Mouse (Mus musculus) kidney, embryonic 16.5 days (tissue): ENCODE measurements around the gene Gnpat. TPM values are rescaled to one million over a fixed set of nuclear protein-coding genes. Genes with fewer than 3 reads are reported as not detected.
A peak's percentile ranks its signal among the peaks of the same experiment; 100 is the strongest.

Experiments
- ATAC-seq: fragments of 200-750 bp; cut with Nextera tagmentation; 2 replicates; pipeline ENCODE4 v1.8.0; 2017; ENCODE audit warnings: moderate TSS enrichment; ENCODE audit not compliant: low FRiP score, low TSS enrichment
- H3K27ac ChIP-seq: fragments of 300-500 bp; sonication (generic); 2 replicates; pipeline ENCODE4 v1.5.1; 2014; ENCODE audit warnings: low read length
- H3K27me3 ChIP-seq: fragments of 300-500 bp; sonication (generic); 2 replicates; pipeline ENCODE4 v1.6.1; 2014; ENCODE audit warnings: low read length, control low read depth, mixed read lengths; ENCODE audit not compliant: insufficient read depth
- H3K36me3 ChIP-seq: fragments of 300-500 bp; sonication (generic); 2 replicates; pipeline ENCODE4 v1.6.1; 2014; ENCODE audit warnings: low read length, control low read depth, mixed read lengths; ENCODE audit not compliant: insufficient read depth
- H3K4me1 ChIP-seq: fragments of 300-500 bp; sonication (generic); 2 replicates; pipeline ENCODE4 v1.6.1; 2014; ENCODE audit warnings: low read length, control low read depth, mixed read lengths; ENCODE audit not compliant: insufficient read depth
- H3K4me2 ChIP-seq: fragments of 300-500 bp; sonication (generic); replicated peaks from 2 replicates; pipeline ENCODE4 v1.6.1; 2014; ENCODE audit warnings: low read depth, low read length
- H3K4me3 ChIP-seq: fragments of 300-500 bp; sonication (generic); 2 replicates; pipeline ENCODE4 v1.5.1; 2014; ENCODE audit warnings: mild to moderate bottlenecking, low read length
- H3K9ac ChIP-seq: fragments of 300-500 bp; sonication (generic); replicated peaks from 2 replicates; pipeline ENCODE4 v1.6.1; 2014; ENCODE audit warnings: low read length
- H3K9me3 ChIP-seq: fragments of 300-500 bp; sonication (generic); 2 replicates; pipeline ENCODE4 v1.6.1; 2016; ENCODE audit warnings: low read length, control low read depth
- WGBS: fragments of 180-500 bp; shearing (Covaris S2); extraction: QIAGEN DNeasy Blood & Tissue Kit; methylation state at CpG from one replicate; pipeline ENCODE4 v1.1.7; 2014; 5-methylcytosine and 5-hydroxymethylcytosine counted together
- polyA plus RNA-seq: library from polyadenylated mRNA; unstranded; fragments of >200 nt; fragmentation: Nextera tagmentation; extraction: Ambion mirVana; gene quantifications from 2 replicates; pipeline ENCODE4 v1.2.1, GENCODE M21; 2015

The Gnpat gene
- polyA plus RNA-seq = 120 and 122 TPM in 2 replicates

GRCm38 (mm10) chr8:124862321-124863162 is at the start of gene Gnpat, which contains the start of gene 2810004N23Rik:
TSS of gene Gnpat (plus strand) at chr8:124863033.
TSS of gene 2810004N23Rik (minus strand) at chr8:124863120.
- Histone ChIP-seq H3K9ac (peak within 1 kb of the TSS; percentile 98), H3K27me3 (no peaks in the 10 kb centered on the region), H3K36me3 (peaks cover 29% of the 10 kb centered on the region), H3K4me3 (peak within 1 kb of the TSS; percentile 89), H3K9me3 (peaks cover 3% of the 10 kb centered on the region), H3K27ac (peak within 1 kb of the TSS; percentile 95), H3K4me2 (peak within 1 kb of the TSS; percentile 82), H3K4me1 (peaks cover 6% of the 10 kb centered on the region)
- ATAC-seq = peak; percentile 98
- 2% methylated on average over 49 of the region's 55 CpGs for WGBS

GRCm38 (mm10) chr8:124813326-124813725 is 49.5 kb upstream of the Gnpat start:
- H3K27ac ChIP-seq = no peak overlapping the region
- no peaks in the 10 kb centered on the region for H3K4me1 ChIP-seq
- no peak overlapping the region for H3K9ac ChIP-seq
- H3K9me3 ChIP-seq = peaks cover 8% of the 10 kb centered on the region; the same call in 1 of the 2 replicates
- no peaks in the 10 kb centered on the region for H3K27me3 ChIP-seq
- no peak for ATAC-seq
- WGBS = 86% methylated on average over 4 of the region's 4 CpGs
- H3K36me3 ChIP-seq = no peaks in the 10 kb centered on the region
- H3K4me3 ChIP-seq = no peak overlapping the region
- no peak overlapping the region for H3K4me2 ChIP-seq

GRCm38 (mm10) chr8:124815870-124816269 is 47.0 kb upstream of the Gnpat start:
- no peak for ATAC-seq
- Histone ChIP-seq H3K4me1 (peaks cover 6% of the 10 kb centered on the region; the same call in 1 of the 2 replicates), H3K36me3 (no peaks in the 10 kb centered on the region), H3K4me3 (no peak overlapping the region), H3K9ac (no peak overlapping the region), H3K27me3 (no peaks in the 10 kb centered on the region), H3K9me3 (peaks cover 8% of the 10 kb centered on the region; the same call in 1 of the 2 replicates), H3K4me2 (no peak overlapping the region), H3K27ac (no peak overlapping the region)
- 76% methylated on average over 12 of the region's 12 CpGs for WGBS

GRCm38 (mm10) chr8:124816866-124817265 is 46.0 kb upstream of the Gnpat start:
- H3K27me3 ChIP-seq = no peaks in the 10 kb centered on the region
- H3K36me3 ChIP-seq = no peaks in the 10 kb centered on the region
- H3K4me2 ChIP-seq = no peak overlapping the region
- no peak overlapping the region for H3K4me3 ChIP-seq
- WGBS = 94% methylated on average over 11 of the region's 11 CpGs
- no peak overlapping the region for H3K27ac ChIP-seq
- H3K4me1 ChIP-seq = peaks cover 6% of the 10 kb centered on the region; the same call in 1 of the 2 replicates
- no peak for ATAC-seq
- peaks cover 8% of the 10 kb centered on the region; the same call in 1 of the 2 replicates for H3K9me3 ChIP-seq
- H3K9ac ChIP-seq = no peak overlapping the region

- Histone ChIP-seq H3K27me3 (no peaks in the 10 kb centered on the region), H3K36me3 (no peaks in the 10 kb centered on the region), H3K4me3 (no peak overlapping the region), H3K27ac (no peak overlapping the region), H3K9me3 (peaks cover 8% of the 10 kb centered on the region; the same call in 1 of the 2 replicates), H3K4me1 (peaks cover 6% of the 10 kb centered on the region; the same call in 1 of the 2 replicates), H3K9ac (no peak overlapping the region), H3K4me2 (no peak overlapping the region)
- 87% methylated on average over 3 of the region's 3 CpGs for WGBS
- ATAC-seq = no peak
Observed at GRCm38 (mm10) chr8:124817361-124817760, 45.5 kb upstream of the Gnpat start.

- Histone ChIP-seq H3K27me3 (no peaks in the 10 kb centered on the region), H3K36me3 (no peaks in the 10 kb centered on the region), H3K4me3 (no peak overlapping the region), H3K4me1 (peaks cover 6% of the 10 kb centered on the region; the same call in 1 of the 2 replicates), H3K27ac (no peak overlapping the region), H3K4me2 (no peak overlapping the region), H3K9ac (0 out of 2 replicates have a peak overlapping the region, but pooled peaks have one; percentile 31), H3K9me3 (peaks cover 8% of the 10 kb centered on the region; the same call in 1 of the 2 replicates)
- WGBS = 45% methylated on average over 6 of the region's 6 CpGs
- 0 out of 2 replicates have a peak, but pooled peaks have one; percentile 6 for ATAC-seq
Observed at GRCm38 (mm10) chr8:124819612-124820115, 43.2 kb upstream of the Gnpat start.

GRCm38 (mm10) chr8:124820125-124820524 is 42.7 kb upstream of the Gnpat start:
- no peak overlapping the region for H3K4me2 ChIP-seq
- no peaks in the 10 kb centered on the region for H3K27me3 ChIP-seq
- peak; percentile 51; the same call in 1 of the 2 replicates for ATAC-seq
- H3K9me3 ChIP-seq = peaks cover 8% of the 10 kb centered on the region; the same call in 1 of the 2 replicates
- 19% methylated on average over 11 of the region's 11 CpGs for WGBS
- H3K4me3 ChIP-seq = no peak overlapping the region
- no peak overlapping the region for H3K27ac ChIP-seq
- H3K9ac ChIP-seq = 0 out of 2 replicates have a peak overlapping the region, but pooled peaks have one; percentile 31
- H3K36me3 ChIP-seq = no peaks in the 10 kb centered on the region
- peaks cover 6% of the 10 kb centered on the region; the same call in 1 of the 2 replicates for H3K4me1 ChIP-seq

- Histone ChIP-seq H3K4me2 (no peak overlapping the region), H3K9ac (no peak overlapping the region), H3K9me3 (no peaks in the 10 kb centered on the region), H3K27me3 (no peaks in the 10 kb centered on the region), H3K4me1 (peaks cover 18% of the 10 kb centered on the region), H3K27ac (no peak overlapping the region), H3K36me3 (no peaks in the 10 kb centered on the region), H3K4me3 (no peak overlapping the region)
- ATAC-seq = no peak
- WGBS = 82% methylated on average over 6 of the region's 6 CpGs
Observed at GRCm38 (mm10) chr8:124823497-124823896, 39.3 kb upstream of the Gnpat start.

GRCm38 (mm10) chr8:124826658-124827057 is 36.2 kb upstream of the Gnpat start:
- ATAC-seq = peak; percentile 84
- peak overlapping the region; percentile 27 for H3K4me2 ChIP-seq
- H3K4me3 ChIP-seq = no peak overlapping the region
- peak overlapping the region; percentile 40; the same call in 1 of the 2 replicates for H3K9ac ChIP-seq
- H3K4me1 ChIP-seq = peaks cover 12% of the 10 kb centered on the region
- 11% methylated on average over 7 of the region's 7 CpGs for WGBS
- H3K36me3 ChIP-seq = no peaks in the 10 kb centered on the region
- H3K27me3 ChIP-seq = no peaks in the 10 kb centered on the region
- peak overlapping the region; percentile 75 for H3K27ac ChIP-seq
- H3K9me3 ChIP-seq = no peaks in the 10 kb centered on the region
